Mouse (Mus musculus) large intestine, adult 2 months (tissue): Measurements from ENCODE around the gene Reps2. TPM values are rescaled to one million over a fixed set of nuclear protein-coding genes. Genes with fewer than 3 reads are reported as not detected.

Source experiments
- DNase-seq: peaks from one replicate; pipeline ENCODE4 v3.0.0-alpha.2; 2012; ENCODE audit warnings: low read depth, low spot score
- WGBS: fragments of 180-500 bp; shearing (Covaris S2); methylation state at CpG from one replicate; pipeline ENCODE4 v1.1.7; 2018; 5-methylcytosine and 5-hydroxymethylcytosine counted together
- polyA plus RNA-seq: library from polyadenylated mRNA; depleted of rRNA; stranded (reverse); fragments of >200 nt; gene quantifications from 2 replicates; pipeline ENCODE4 v1.2.3, GENCODE M21; 2012

Reps2 gene
- polyA plus RNA-seq, 1 experiment, result 1.1 TPM

DNA sequence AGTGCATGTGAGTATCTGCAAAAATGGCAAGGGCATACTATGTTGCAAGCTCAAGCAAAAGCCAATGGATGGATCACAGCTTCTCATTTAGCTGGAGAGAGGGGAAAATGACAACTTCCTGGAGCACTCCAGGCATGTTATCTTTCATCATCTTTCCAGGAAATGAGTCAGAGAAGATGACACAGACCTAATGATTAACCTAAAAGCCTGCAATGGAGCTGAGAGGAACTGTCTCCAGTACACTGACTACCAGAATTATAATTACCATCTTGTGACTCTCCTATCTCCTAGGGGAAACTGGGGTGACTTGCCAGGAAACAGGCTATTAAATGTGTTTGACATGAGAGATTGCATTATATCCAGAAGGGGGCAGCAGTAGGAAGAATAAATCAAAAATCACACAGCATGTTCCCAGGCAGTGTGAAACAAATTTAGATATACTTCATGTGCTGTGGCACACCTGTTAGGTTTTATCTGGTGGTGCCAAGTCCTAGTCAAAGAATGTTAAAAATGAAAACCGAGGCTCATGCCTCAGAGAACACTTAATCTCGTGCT lies 132.9 kb downstream of the Reps2 start:
- 61% methylated on average over 2 of the region's 2 CpGs for WGBS
- no peak for DNase-seq

DNA sequence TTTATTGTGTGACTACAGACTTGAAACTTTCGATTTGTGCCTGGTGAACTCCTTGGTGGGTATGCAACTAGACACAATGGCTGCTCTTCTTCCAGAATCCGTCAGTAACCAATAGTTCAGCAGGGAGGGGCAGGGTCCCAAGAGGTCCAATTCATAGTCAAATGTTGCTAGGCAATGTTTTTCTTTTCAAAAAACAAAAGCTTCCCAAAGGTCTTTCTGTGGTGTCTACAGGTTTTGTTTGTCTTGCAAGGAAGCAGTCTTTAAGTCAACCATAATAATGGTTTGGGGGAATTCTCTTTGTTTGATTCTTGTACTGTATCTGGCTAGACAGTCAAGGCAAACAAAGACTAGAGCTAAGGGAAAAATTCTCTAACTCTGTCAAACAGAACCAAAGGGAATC lies 138.3 kb downstream of the Reps2 start:
- WGBS, result 63% methylated on average over 2 of the region's 2 CpGs
- no peak for DNase-seq

DNA sequence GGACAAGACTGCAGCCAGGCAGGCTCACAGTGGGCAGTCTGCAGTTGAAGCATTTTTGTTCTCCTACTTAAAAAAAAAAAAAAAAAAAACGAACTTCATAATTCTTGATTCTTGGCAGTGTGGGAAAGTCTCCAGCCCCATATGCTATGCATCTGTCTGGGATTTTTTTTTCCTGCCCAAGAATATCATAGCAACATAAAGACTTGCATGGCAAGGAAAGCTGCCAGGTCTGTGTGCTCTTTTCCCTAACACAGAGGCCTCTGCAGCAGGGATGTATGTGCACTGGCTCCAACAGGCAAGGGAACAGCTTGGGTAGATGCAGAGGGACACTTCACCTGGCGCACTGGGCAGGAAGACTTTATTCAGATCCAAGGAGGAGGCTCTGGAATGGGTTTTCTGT lies 140.0 kb downstream of the Reps2 start:
- WGBS, result 62% methylated on average over 2 of the region's 2 CpGs

DNA sequence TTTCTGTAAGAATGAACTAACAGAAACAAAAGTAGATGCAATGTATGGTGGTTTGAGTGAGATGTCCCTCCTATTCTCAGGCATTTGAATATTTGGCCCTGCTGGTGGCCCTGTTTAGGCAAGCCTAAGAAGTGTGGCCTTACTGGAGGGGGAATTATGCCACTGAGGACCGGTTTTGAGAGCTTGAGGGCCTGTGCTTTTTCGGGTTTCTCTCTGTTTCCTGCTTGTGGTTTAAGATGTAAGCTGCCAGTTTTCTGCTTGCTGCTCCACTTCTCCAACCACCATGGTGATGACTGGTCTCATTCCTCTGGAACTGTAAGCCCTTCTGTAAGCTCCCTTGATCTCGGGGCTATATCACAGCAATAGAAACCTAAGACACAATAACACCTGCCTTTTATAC lies 142.5 kb downstream of the Reps2 start:
- WGBS, result 78% methylated on average over 3 of the region's 3 CpGs
- no peak for DNase-seq

More for the DNA sequence above, 140.0 kb downstream of the Reps2 start:
- DNase-seq, result no peak

DNA sequence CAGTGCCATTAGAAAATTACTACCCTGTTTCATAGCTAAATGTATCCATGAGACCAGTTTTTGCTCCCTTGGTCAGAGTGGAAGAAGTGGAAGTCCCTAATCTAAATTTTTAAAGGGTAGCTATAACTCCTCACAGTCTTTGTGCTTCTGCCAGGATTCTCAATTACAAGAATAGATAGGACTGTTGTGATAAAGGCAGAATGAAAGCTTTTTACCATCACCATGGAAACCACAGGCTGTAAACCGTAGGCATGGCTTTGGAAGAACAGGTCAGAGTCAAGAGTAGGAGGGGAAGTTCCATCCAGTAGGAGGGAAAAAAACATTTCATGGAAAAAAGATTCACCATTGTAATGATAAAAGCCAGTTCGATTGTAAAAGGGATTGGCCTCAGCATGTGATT lies 147.0 kb downstream of the Reps2 start:
- DNase-seq, result no peak
- WGBS, result 44% methylated on average over 2 of the region's 2 CpGs

DNA sequence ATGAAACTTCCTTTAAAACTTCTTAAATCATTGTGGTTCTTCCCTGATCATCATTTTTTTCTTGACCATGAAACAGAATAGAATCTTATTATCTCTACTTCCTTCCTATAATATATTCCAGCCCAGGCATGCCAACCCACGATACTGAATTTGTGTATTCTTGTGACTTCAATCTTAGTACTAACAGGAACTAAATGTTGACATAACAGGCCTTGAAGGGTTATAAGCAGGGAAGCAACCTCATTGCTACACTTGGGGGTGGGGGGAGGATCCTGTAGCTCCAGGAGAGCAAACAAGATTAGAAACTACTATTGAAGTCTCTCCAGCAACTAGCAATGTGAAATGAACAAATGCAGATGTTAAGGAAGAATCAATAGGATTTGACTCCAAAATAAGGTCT lies 154.8 kb downstream of the Reps2 start:
- no peak for DNase-seq
- 26% methylated on average over 1 of the region's 1 CpGs for WGBS

DNA sequence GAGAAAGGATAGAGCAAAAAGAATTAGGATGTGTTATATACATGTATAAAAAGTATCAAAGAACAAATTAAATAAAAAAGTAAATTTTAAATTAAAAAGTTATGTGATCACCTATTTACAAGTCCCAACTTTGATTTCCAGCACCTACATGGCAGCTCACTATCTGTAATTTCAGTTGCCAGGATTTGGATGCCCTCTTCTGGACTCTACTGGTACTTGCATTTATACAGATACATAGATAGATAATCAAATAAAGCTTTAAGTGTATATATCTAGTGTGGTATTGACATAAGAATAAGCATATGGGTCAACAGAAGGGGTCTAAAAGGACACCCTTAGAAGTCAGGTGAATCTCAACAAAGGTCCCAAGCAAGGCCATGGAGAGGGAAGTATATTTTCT lies 155.7 kb downstream of the Reps2 start:
- no peak for DNase-seq

DNA sequence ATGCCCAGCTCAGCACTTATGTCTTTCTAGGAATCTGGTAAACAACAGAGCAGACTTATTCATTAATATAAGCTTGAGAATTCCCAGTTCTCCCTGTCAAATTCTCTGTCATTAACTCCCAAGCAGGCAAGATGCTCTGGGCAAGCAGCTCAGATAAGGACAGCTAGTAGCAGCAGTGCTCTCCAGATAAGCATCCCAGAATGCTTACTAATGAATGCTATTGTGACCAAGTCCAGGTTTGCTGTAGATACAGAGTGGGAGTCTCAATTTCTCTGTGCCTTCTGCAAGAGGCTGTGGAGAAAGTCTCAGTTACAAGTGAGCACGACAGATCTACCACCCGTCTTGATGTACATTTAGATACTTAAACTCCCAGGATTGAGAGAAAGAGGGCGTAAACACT lies 173.2 kb downstream of the Reps2 start:
- WGBS, result 86% methylated on average over 3 of the region's 3 CpGs
- no peak for DNase-seq

DNA sequence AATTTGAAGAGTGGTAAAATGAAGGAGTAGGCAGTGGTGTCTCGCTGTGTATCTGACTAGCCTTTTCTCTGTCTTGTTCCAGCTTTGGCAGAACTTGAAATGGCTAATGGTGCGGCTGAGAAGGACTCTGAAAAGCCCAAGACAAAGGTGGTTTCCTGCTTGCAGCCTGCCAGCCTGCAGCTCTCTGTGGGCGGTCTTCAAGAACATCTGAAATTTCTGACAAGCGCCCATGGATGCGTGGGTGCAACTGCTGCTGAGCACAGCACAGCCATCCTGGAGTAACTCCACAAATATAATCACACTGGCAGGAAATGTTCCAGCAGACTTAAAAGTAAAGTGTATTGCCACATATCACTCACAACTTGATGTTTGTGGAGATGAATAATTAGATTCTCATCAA lies 181.3 kb downstream of the Reps2 start:
- no peak for DNase-seq
- 81% methylated on average over 5 of the region's 5 CpGs for WGBS

DNA sequence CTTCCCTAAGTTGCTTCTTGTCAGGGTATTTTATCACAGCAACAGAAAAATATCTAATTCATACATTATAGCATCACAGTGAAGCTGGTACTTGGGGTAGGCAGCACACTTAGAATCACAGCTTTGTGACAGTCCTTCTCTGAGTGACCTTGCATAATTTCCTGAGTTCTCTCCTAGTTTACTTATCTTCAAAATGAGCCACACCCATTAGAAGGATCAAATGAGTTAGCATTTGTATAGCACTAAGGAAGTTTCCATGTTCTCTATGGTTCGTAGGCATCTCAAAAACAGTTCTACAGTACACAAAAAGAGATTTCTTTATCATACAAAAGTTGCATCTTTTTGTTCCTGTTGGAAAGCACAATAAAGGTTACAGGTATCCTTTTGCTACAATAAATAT lies 187.0 kb downstream of the Reps2 start:
- DNase-seq, result no peak
- 69% methylated on average over 1 of the region's 1 CpGs for WGBS

DNA sequence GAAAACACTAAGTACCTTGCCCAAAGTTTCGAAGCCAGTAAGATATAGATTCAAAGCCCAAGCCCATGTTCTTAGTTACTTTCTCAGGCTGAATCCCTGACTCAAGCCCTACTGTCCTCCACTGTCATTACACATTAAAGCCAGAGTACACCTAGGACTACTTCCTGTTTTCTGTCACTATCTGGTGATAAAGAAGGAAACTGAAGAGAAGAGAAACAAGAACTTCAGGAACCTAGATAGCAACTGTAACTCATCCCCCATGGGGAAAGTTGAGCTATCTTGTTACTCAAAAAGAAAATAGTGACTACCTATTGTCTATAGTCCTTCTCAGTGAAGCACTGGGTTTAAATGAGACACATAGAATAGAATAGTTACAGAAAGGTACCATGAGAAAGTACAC lies 188.1 kb downstream of the Reps2 start:
- DNase-seq, result no peak
- 88% methylated on average over 1 of the region's 1 CpGs for WGBS

DNA sequence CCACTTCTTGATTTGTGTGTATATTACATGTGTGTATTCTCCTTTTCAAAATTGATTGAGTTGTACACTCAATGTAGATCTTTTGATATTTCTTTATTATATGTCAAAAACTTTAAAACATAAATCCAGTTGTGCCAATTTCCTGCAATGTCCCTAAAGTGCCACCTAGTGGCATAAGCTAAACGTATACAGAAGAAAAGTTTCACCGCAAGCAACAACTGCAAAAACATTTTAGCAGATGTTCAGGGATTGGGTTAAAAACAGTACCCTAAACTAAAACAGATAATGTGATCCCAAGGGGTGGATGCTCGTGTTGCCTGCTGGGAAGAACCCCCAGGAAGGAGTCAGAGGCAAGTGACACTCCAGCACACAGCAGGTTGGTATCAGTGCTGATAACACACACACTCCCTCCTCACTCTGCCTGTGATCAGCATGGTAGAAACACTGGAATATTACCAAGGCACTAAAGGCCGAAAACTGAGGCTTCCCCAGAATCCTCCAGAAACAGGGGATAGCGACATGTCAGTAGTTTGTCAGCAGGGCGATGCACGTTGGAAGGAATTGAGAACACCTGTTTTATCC lies 189.5 kb downstream of the Reps2 start:
- no peak for DNase-seq
- WGBS, result 63% methylated on average over 7 of the region's 7 CpGs

DNA sequence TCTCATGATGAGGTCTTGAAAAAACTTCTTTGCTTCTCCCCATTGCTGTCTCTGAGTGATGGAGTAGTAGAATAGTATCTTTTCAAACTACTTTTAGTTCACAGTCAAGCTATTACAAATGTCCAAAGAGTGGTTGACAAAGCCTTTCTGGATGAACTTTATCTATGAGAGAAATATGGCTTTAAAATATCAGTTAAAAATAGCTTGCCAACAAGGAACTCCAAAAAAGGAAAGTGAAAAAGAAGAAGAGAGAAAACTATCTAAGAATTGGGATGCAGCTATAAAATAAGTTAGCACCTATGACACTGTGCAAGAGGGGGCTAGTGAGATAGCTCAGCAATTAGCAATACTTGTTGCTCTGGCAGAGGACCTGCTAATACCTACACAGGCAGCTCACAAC lies 190.8 kb downstream of the Reps2 start:
- no peak for DNase-seq

DNA sequence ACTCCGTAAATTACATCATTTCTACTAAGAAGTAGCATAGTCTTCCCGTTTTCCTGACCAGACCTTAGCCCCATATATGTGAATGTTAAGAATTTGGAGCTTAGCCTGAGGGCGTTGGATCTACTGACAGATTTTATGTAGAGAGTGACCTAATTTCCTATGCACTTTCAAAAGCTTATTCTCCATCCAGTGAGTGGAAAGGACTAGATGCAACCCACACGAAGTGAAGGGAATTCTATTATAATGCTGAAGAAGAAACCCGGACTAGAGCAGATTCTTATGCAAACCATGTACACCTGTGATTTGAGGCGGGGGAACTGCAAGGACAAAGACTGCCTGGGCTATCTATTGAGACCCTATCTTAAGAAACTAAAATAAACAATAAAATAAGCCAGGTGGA lies 195.5 kb downstream of the Reps2 start:
- WGBS, result 75% methylated on average over 6 of the region's 6 CpGs

DNA sequence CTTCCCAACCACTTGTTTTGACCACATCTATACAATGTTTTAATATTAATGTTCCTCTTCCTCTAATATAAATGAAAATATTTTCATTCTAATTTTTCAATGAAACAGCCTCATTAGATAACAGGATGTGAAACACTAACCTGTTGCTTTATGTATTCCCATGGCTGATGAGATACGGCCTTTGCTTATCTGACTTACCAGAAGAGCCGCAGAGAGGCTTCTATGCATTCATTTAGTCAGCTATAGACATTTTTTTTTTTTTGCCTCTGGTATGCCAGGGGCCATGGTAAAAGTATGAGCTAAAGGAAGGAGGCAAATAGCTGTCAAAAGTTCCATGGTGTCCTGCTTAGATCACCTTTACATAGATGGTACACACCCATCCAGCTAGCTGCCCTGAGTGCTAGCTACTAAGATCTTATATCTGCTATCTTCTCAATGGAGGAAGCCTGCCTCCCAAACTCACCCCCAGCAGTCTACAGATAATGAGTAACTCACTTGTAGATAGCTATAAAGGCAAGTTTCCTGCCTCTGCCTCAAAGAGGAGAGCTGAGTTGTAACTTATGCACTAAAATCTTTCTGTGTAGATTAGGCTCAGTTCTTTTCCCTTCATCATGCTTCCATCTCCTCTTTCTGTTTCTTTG lies 196.7 kb downstream of the Reps2 start:
- no peak for DNase-seq
- 99% methylated on average over 2 of the region's 2 CpGs for WGBS

More for the DNA sequence above, 195.5 kb downstream of the Reps2 start:
- no peak for DNase-seq

DNA sequence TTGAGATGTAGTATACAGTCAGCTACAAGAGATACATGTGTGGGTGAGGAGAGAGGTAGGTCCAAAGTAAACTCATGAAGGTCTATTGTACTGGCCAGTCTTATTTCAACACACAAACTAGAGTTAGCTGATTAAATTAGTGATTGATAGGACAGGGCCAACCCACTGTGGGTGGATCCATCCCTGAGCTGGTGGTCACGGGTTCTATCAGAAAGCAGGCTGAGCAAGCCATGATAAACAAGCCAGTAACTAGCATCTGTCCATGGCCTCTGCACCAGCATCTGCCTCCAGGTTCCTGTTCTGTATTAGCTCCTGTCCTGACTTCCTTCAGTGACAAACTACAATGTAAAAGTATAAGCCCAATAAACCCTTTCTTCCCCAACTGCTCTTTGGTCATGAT lies 200.1 kb downstream of the Reps2 start:
- DNase-seq, result no peak
- 86% methylated on average over 1 of the region's 1 CpGs for WGBS

DNA sequence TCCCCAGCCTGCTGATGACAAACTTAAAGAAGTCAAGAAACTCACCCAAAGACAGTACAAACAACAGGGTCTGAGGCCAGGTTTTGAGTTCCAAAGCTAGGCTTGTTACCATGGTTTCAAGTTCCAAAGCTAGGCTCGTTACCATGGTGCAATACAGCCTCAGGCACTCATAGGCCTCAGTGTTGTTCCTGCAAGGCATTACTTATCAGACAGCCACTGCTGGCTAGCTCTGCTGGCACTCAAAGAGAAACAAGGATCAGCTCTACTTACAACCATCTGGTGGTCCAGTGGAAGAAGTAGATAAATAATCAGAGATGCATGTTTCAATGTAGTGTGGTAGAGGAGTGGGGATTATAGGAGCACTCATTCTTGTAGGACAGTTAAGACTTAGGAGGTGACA lies 200.5 kb downstream of the Reps2 start:
- 79% methylated on average over 1 of the region's 1 CpGs for WGBS
- DNase-seq, result no peak

DNA sequence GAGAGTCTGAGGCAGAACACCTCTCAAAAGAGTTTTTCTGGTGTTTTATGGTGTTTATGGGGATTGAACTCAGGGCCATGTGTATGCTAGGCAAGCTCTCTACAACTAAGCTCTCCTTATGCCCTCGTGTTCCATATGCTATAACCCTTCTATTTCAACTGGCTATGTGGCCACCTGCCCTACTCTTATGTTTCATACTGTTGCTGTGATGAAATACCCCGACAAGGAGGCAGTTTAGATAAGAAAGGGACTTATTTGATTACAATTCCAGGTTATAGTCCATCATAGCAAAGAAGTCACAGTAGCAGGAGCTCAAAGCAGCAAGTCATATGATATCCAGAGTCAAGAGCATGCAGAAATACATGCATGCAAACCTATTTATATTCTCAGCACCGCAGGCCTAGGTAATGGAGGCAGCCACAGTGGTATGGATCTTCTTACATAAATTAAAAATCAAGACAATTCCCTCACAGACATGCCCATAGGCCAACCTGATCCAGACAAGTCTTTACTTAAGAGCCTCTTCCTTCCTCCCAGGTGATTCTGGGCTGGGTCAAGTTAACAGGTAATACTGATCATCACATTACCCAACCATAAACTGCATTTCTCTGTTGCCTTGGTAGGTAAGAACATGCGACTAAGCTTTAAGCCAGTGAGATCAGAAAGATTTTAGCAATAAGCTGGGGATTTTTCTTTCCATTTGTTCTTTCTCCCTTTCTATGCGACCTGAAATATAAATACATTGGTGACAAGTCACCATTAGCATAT lies 210.5 kb downstream of the Reps2 start:
- DNase-seq, result no peak
- WGBS, result 57% methylated on average over 5 of the region's 5 CpGs

DNA sequence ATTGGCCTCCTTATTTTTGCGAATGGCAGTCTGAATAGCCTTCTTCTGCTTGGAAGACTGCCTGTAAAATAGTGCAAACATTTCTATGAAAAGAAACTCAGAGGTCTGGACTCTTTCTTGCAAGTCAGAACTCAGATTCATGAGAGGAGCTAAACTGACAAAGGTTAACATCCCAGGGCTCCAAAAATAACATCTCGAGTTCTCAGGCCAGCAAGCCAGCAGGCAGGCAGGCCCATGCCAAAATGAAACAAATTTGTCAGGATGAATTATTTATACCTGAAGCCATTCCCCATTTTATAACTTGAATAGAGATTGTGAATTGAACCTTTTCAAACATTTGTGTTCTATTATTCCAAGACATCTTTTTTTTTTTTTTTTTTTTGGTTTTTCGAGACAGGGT lies 215.8 kb downstream of the Reps2 start:
- 62% methylated on average over 3 of the region's 3 CpGs for WGBS
- no peak for DNase-seq

DNA sequence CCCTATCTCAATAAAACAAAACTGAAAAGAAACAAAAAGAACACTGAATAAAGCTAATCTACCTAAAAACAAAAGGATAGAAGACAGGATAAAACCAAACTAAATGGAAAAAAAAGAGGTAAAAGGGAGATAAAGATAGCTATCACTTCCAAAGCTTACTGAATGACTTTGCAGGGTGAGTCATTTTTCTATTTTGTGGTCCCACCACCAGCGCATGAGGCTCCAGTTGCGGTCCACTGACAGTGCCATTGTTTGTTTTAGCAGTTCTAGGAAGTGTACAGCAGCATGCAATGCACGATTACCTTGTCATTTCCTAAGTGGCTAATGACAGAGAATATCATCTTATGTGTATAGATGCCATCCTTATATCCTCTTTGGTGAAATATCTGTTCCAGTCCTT lies 224.0 kb downstream of the Reps2 start:
- DNase-seq, result no peak
- 83% methylated on average over 3 of the region's 3 CpGs for WGBS

DNA sequence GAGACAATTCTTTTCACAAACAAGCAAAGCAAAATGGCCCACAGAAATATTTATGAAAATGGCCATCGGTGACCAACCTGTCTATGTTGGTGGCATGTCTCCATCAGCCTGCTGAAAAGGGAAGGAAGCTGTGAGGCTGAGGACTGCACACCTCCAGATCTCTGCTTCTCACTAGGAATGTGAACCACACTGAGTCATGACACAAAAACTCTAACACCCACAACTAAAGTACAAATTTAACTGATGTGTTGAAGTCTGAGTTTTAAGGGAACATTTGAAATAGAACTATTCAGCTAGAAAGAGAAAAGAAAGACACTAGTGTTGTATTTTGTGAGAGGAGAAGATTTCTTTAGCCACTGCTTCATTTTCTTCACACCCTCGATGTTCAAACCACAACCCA lies 230.3 kb downstream of the Reps2 start:
- DNase-seq, result no peak
- WGBS, result 79% methylated on average over 2 of the region's 2 CpGs
